Mouse (Mus musculus) midbrain, embryonic 11.5 days (tissue): ENCODE results near the gene Cd248. TPM values are rescaled to one million over a fixed set of nuclear protein-coding genes. Genes with fewer than 3 reads are reported as not detected.
A peak's percentile ranks its signal among the peaks of the same experiment; 100 is the strongest.

Source experiments
- ATAC-seq: fragments of 200-750 bp; cut with Nextera tagmentation; 2 replicates; pipeline ENCODE4 v1.8.0; 2017; ENCODE audit warnings: moderate TSS enrichment, moderate library complexity; ENCODE audit not compliant: low FRiP score
- DNase-seq: peaks from one replicate; pipeline ENCODE4 v3.0.0; 2015; ENCODE audit warnings: low spot score; ENCODE audit errors: missing footprints
- H3K27ac ChIP-seq: fragments of 300-500 bp; sonication (generic); 2 replicates; pipeline ENCODE4 v1.5.1; 2014; ENCODE audit warnings: low read depth, low read length
- H3K27me3 ChIP-seq: fragments of 300-500 bp; sonication (generic); 2 replicates; pipeline ENCODE4 v1.6.1; 2014; ENCODE audit warnings: mild to moderate bottlenecking, low read length, moderate library complexity, mixed read lengths; ENCODE audit not compliant: control insufficient read depth, insufficient read depth
- H3K36me3 ChIP-seq: fragments of 300-500 bp; sonication (generic); 2 replicates; pipeline ENCODE4 v1.6.1; 2014; ENCODE audit warnings: mild to moderate bottlenecking, low read length, moderate library complexity, mixed read lengths; ENCODE audit not compliant: control insufficient read depth, insufficient read depth
- H3K4me1 ChIP-seq: fragments of 300-500 bp; sonication (generic); 2 replicates; pipeline ENCODE4 v1.6.1; 2014; ENCODE audit warnings: low read length; ENCODE audit not compliant: control insufficient read depth, insufficient read depth
- H3K4me2 ChIP-seq: fragments of 300-500 bp; sonication (generic); 2 replicates; pipeline ENCODE4 v1.6.1; 2014; ENCODE audit warnings: mild to moderate bottlenecking, moderate library complexity
- H3K4me3 ChIP-seq: fragments of 300-500 bp; sonication (generic); 2 replicates; pipeline ENCODE4 v1.5.1; 2014; ENCODE audit warnings: low read depth, low read length
- H3K9ac ChIP-seq: fragments of 300-500 bp; sonication (generic); 2 replicates; pipeline ENCODE4 v1.6.1; 2014; ENCODE audit warnings: low read length
- H3K9me3 ChIP-seq: fragments of 300-500 bp; sonication (generic); 2 replicates; pipeline ENCODE4 v1.6.1; 2016; ENCODE audit warnings: low read length; ENCODE audit not compliant: control insufficient read depth
- WGBS: fragments of 180-500 bp; shearing (Covaris S2); extraction: QIAGEN DNeasy Blood & Tissue Kit; methylation state at CpG from one replicate; pipeline ENCODE4 v1.1.7; 2014; 5-methylcytosine and 5-hydroxymethylcytosine counted together
- polyA plus RNA-seq: library from polyadenylated mRNA; unstranded; fragments of >200 nt; fragmentation: Nextera tagmentation; extraction: Ambion mirVana; gene quantifications from 2 replicates; pipeline ENCODE4 v1.2.1, GENCODE M21; 2014

Gene Cd248
- polyA plus RNA-seq, 1 experiment from 2014 or later, result 32.2 TPM

GRCm38 (mm10) chr19:5094243-5094632 lies 26.4 kb downstream of the Cd248 start:
- H3K9me3 ChIP-seq, result no peaks in the 10 kb centered on the region
- H3K4me3 ChIP-seq, result peak overlapping the region; percentile 1; the same call in 1 of the 2 replicates
- no peak overlapping the region for H3K27ac ChIP-seq
- peaks cover 51% of the 10 kb centered on the region for H3K4me1 ChIP-seq
- under 1% methylated on average over 21 of the region's 21 CpGs for WGBS
- H3K4me2 ChIP-seq, result peak overlapping the region; percentile 99
- ATAC-seq (peak; percentile 74), DNase-seq (peak; percentile 100)
- H3K27me3 ChIP-seq, result no peaks in the 10 kb centered on the region
- no peak overlapping the region for H3K9ac ChIP-seq
- peaks cover 5% of the 10 kb centered on the region; the same call in 1 of the 2 replicates for H3K36me3 ChIP-seq

GRCm38 (mm10) chr19:5094746-5095417 lies 27.0 kb downstream of the Cd248 start:
- no peaks in the 10 kb centered on the region for H3K9me3 ChIP-seq
- no peak overlapping the region for H3K27ac ChIP-seq
- H3K27me3 ChIP-seq, result no peaks in the 10 kb centered on the region
- ATAC-seq (no peak), DNase-seq (peak; percentile 90)
- peak overlapping the region; percentile 99 for H3K4me2 ChIP-seq
- WGBS, result 40% methylated on average over 11 of the region's 11 CpGs
- H3K4me1 ChIP-seq, result peaks cover 48% of the 10 kb centered on the region
- no peak overlapping the region for H3K9ac ChIP-seq
- H3K4me3 ChIP-seq, result peak overlapping the region; percentile 12; the same call in 1 of the 2 replicates
- peaks cover 7% of the 10 kb centered on the region; the same call in 1 of the 2 replicates for H3K36me3 ChIP-seq

GRCm38 (mm10) chr19:5095887-5096474 lies 28.1 kb downstream of the Cd248 start:
- peak overlapping the region; percentile 13; the same call in 1 of the 2 replicates for H3K27ac ChIP-seq
- H3K4me2 ChIP-seq, result peak overlapping the region; percentile 99
- peak overlapping the region; percentile 91 for H3K9ac ChIP-seq
- peaks cover 48% of the 10 kb centered on the region for H3K4me1 ChIP-seq
- DNase-seq (peak; percentile 90), ATAC-seq (no peak)
- no peaks in the 10 kb centered on the region for H3K9me3 ChIP-seq
- 14% methylated on average over 9 of the region's 9 CpGs for WGBS
- no peaks in the 10 kb centered on the region for H3K27me3 ChIP-seq
- peak overlapping the region; percentile 69; the same call in 1 of the 2 replicates for H3K4me3 ChIP-seq
- peaks cover 6% of the 10 kb centered on the region; the same call in 1 of the 2 replicates for H3K36me3 ChIP-seq

- Histone ChIP-seq H3K27ac (peak overlapping the region; percentile 68), H3K9me3 (no peaks in the 10 kb centered on the region), H3K27me3 (no peaks in the 10 kb centered on the region), H3K36me3 (peaks cover 11% of the 10 kb centered on the region; the same call in 1 of the 2 replicates), H3K4me3 (peak overlapping the region; percentile 69), H3K9ac (peak overlapping the region; percentile 91), H3K4me1 (peaks cover 48% of the 10 kb centered on the region), H3K4me2 (peak overlapping the region; percentile 99)
- DNase-seq (peak; percentile 93), ATAC-seq (peak; percentile 10)
- WGBS, result 2% methylated on average over 29 of the region's 31 CpGs
These were observed 29.9 kb downstream of the Cd248 start for GRCm38 (mm10) chr19:5097521-5098362.

GRCm38 (mm10) chr19:5098363-5099143 lies 30.7 kb downstream of the Cd248 start, which contains the start of gene Cnih2:
Cnih2 (minus strand) TSS chr19:5098521.
- H3K27ac ChIP-seq, result peak within 1 kb of the TSS; percentile 68
- H3K9me3 ChIP-seq, result no peaks in the 10 kb centered on the region
- H3K9ac ChIP-seq, result peak within 1 kb of the TSS; percentile 91
- H3K4me2 ChIP-seq, result peak within 1 kb of the TSS; percentile 99
- peak within 1 kb of the TSS; percentile 69 for H3K4me3 ChIP-seq
- DNase-seq (peak; percentile 98), ATAC-seq (peak; percentile 65)
- WGBS, result 3% methylated on average over 46 of the region's 48 CpGs
- H3K27me3 ChIP-seq, result no peaks in the 10 kb centered on the region
- H3K36me3 ChIP-seq, result peaks cover 13% of the 10 kb centered on the region
- H3K4me1 ChIP-seq, result peaks cover 48% of the 10 kb centered on the region

GRCm38 (mm10) chr19:5106074-5106473 lies 38.2 kb downstream of the Cd248 start:
- Histone ChIP-seq H3K4me3 (peak overlapping the region; percentile 79), H3K4me1 (peaks cover 7% of the 10 kb centered on the region), H3K36me3 (peaks cover 21% of the 10 kb centered on the region), H3K27ac (peak overlapping the region; percentile 85; the same call in 1 of the 2 replicates), H3K9me3 (no peaks in the 10 kb centered on the region), H3K4me2 (peak overlapping the region; percentile 95), H3K9ac (peak overlapping the region; percentile 91), H3K27me3 (no peaks in the 10 kb centered on the region)
- WGBS, result 26% methylated on average over 9 of the region's 9 CpGs
- ATAC-seq, result no peak
- no peak for DNase-seq

DNA sequence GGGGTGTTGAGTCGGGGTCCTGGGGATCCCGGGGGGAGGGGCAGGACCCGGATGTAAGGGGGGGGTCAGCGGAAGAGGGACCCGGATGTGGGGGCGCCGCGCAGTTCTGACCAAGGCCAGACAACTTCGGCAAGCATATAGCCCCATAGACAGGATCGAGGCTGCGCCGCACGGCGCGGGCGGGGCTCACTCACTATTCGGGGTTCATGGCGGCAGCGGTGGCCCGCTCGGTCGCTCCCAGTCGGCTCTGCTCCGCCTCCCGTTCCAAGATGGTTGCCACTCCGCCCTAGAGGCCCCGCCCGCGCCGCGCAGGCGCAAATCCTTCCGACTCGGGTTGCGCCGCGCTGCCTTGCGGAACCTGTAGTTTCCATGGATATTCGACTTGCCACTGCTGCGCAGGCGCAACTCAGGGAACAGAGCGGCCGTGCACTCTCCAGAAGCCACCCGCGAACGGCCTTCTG lies 38.9 kb downstream of the Cd248 start, which contains the start of gene Rab1b:
Gene Rab1b, minus strand, starts transcription at position 342 of the 461 bp plus-strand sequence.
- Histone ChIP-seq H3K36me3 (peaks cover 27% of the 10 kb centered on the region), H3K4me1 (peaks cover 7% of the 10 kb centered on the region), H3K4me3 (peak within 1 kb of the TSS; percentile 79), H3K4me2 (peak within 1 kb of the TSS; percentile 95), H3K27ac (peak within 1 kb of the TSS; percentile 85), H3K9ac (peak within 1 kb of the TSS; percentile 91), H3K9me3 (no peaks in the 10 kb centered on the region), H3K27me3 (no peaks in the 10 kb centered on the region)
- under 1% methylated on average over 46 of the region's 46 CpGs for WGBS
- DNase-seq (peak; percentile 100), ATAC-seq (peak; percentile 95)
